ENCODE assay signal across 10 mouse cellular contexts in genomic region chr17:56470001-56470436, GRCm38 (mm10). TPM values are rescaled to one million over a fixed set of nuclear protein-coding genes. Genes with fewer than 3 reads are reported as not detected.
DNase-seq lines count a peak whose midpoint lies in the region; ATAC-seq and TF ChIP-seq lines count a peak whose summit lies in the region.
"Had no signal": no experiment of that assay in that cellular context is flagged by ENCODE, and none has a peak within 500 bp of the region (broad histone marks: within the 10 kb centered on the region; RNA-seq: fewer than 3 reads in every experiment).

No protein-coding gene starts in this region.

- peak overlapping the region; percentile 22; the same call in 1 of the 2 replicates for H3K9ac ChIP-seq in hindbrain, postnatal 0 days (replicated peaks; ENCODE audit: low read length)
- H3K9ac ChIP-seq in lung, embryonic 15.5 days, result no peak overlapping the region

- ATAC-seq in hindbrain, postnatal 0 days, result no peak
- no peak for ATAC-seq in lung, embryonic 15.5 days (ENCODE audit: borderline replicate concordance, extremely low read depth, low FRiP score, low TSS enrichment)
- no peak for ATAC-seq in monocyte, adult 5-6 weeks (replicated peaks; ENCODE audit: insufficient number of reproducible peaks, low FRiP score, low TSS enrichment, poor library complexity, severe bottlenecking)

- H3K4me1 ChIP-seq in hindbrain, postnatal 0 days (ENCODE audit: insufficient read depth, low read length), result peaks cover 44% of the 10 kb centered on the region
- peaks cover 82% of the 10 kb centered on the region for H3K4me1 ChIP-seq in lung, embryonic 15.5 days

- peak overlapping the region; percentile 54 for H3K4me2 ChIP-seq in hindbrain, postnatal 0 days (ENCODE audit: low read depth, low read length)
- H3K4me2 ChIP-seq in lung, embryonic 15.5 days, result peak overlapping the region; percentile 54

- WGBS in hindbrain, postnatal 0 days, result 6% methylated on average over 25 of the region's 26 CpGs
- 2% methylated on average over 24 of the region's 26 CpGs for WGBS in lung, embryonic 15.5 days

- no peak for TF ChIP-seq CTCF in hindbrain, postnatal 0 days (IDR thresholded peaks at IDR 0.05; ENCODE audit: low read depth)

- peak overlapping the region; percentile 21 for H3K4me3 ChIP-seq in hindbrain, postnatal 0 days (ENCODE audit: low read length)
- peak overlapping the region; percentile 28 for H3K4me3 ChIP-seq in lung, embryonic 15.5 days

- H3K27me3 ChIP-seq in hindbrain, postnatal 0 days (ENCODE audit: insufficient read depth, low read length), result no peaks in the 10 kb centered on the region
- H3K27me3 ChIP-seq in lung, embryonic 15.5 days, result peaks cover 41% of the 10 kb centered on the region

- no peaks in the 10 kb centered on the region for H3K9me3 ChIP-seq in hindbrain, postnatal 0 days (ENCODE audit: low read length)
- H3K9me3 ChIP-seq in lung, embryonic 15.5 days, result no peaks in the 10 kb centered on the region

- H3K27ac ChIP-seq in hindbrain, postnatal 0 days, result no peak overlapping the region
- H3K27ac ChIP-seq in lung, embryonic 15.5 days, result peak overlapping the region; percentile 25

- DNase-seq in testis, postnatal 10 days (ENCODE audit: low spot score), result peak; percentile 62
- no peak for DNase-seq in testis, postnatal 14 days (ENCODE audit: low spot score)
- DNase-seq in hindbrain, postnatal 0 days (ENCODE audit: low spot score), result no peak
- no peak for DNase-seq in thymus, adult 18-20 months
- no peak for DNase-seq in thymus, postnatal 10 days (ENCODE audit: low spot score in 2 of 2)
- DNase-seq in spleen, postnatal 14 days (ENCODE audit: low spot score in 2 of 2), result no peak

- no peaks in the 10 kb centered on the region for H3K36me3 ChIP-seq in hindbrain, postnatal 0 days (ENCODE audit: insufficient read depth, low read length)
- H3K36me3 ChIP-seq in lung, embryonic 15.5 days, result no peaks in the 10 kb centered on the region

RNA-seq across cellular contexts. Expression of gene Ptprs, which starts 6.3 kb away (rescaled TPM):
- 869 and 913 TPM in 2 replicates for total RNA-seq in hindbrain, postnatal 0 days (2014; rRNA removed)
- 196 and 198 TPM in 2 replicates for polyA plus RNA-seq in hindbrain, postnatal 0 days (2015; fragmentation: Nextera tagmentation; extraction: Ambion mirVana)
- 73.4 and 77.9 TPM in 2 replicates for polyA plus RNA-seq in lung, embryonic 15.5 days (2015; fragmentation: Nextera tagmentation; extraction: Ambion mirVana)
- total RNA-seq in monocyte, adult 5-6 weeks (2017), result 15.5 to 40.8 TPM (median 16.3 TPM) in 3 replicates

RNA-seq across cellular contexts. Expression of gene Znrf4, which starts 42.2 kb away (rescaled TPM):
- total RNA-seq in hindbrain, postnatal 0 days (2014; rRNA removed), result not detected in 2 replicates
- polyA plus RNA-seq in hindbrain, postnatal 0 days (2015; fragmentation: Nextera tagmentation; extraction: Ambion mirVana), result not detected in 2 replicates
- not detected in 2 replicates for polyA plus RNA-seq in lung, embryonic 15.5 days (2015; fragmentation: Nextera tagmentation; extraction: Ambion mirVana)
- not detected in 3 replicates for total RNA-seq in monocyte, adult 5-6 weeks (2017)
- total RNA-seq: adrenal gland, adult 18-20 months; left cerebral cortex, postnatal 10 days had no signal

Comparison
In these comparisons a context has a peak if more than half of its experiments do, and no peak if none do; other contexts are left out.
1. RNA of gene Ptprs, which starts 6.3 kb away (total RNA-seq): 869 to 913 TPM in hindbrain, postnatal 0 days; 15.5 to 40.8 TPM in monocyte, adult 5-6 weeks; every median in the first group is over 10 times any median in the second.